Mouse (Mus musculus): Measurements from ENCODE around the gene Evi2b. TPM values are rescaled to one million over a fixed set of nuclear protein-coding genes. Genes with fewer than 3 reads are reported as not detected.

The Evi2b gene
- not detected in 2 replicates for polyA plus RNA-seq (2014; fragmentation: Nextera tagmentation; extraction: Ambion mirVana)

DNA sequence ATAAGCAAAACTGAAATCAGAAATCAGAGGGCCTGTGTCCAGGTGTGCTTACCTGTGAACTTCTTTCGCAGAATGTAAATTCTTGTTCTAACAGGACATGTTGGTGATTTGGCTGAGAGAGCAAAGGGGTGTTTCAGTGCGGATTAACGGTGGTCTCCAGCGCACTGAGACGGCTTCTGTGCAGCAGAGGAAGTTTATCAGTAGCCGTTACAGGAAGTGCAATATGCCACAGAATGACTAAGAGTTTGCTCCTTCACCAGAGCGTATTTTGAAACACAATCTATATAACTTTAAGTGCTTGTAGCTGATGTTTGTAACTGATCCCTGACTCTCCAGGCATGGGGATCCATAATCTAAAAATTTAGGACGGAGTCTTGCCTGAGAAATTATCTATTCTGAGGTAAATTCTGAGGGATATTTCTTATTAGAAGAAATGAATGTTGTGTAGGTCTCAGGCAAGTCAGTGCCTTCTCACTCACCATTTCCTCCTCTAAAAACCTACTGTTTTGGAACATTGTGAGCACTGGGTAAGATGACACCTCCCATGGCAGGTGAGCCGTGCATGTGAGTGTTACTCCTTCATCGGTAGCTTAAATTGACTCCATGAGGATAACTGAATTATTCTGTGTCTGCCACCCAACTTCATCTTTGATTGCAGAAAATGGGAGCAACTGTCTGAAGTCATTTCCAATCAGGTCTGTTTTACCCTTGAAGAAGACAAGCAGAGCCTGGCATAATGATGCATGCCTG lies at the start of gene Evi2b:
Evi2b (minus strand) TSS at position 203 of the 750 bp plus-strand sequence.
- Histone ChIP-seq H3K9me3 (ENCODE audit: control insufficient read depth, low read length) (no peaks in the 10 kb centered on the region), H3K4me2 (ENCODE audit: low read depth, low read length) (no peak within 1 kb of the TSS), H3K27me3 (ENCODE audit: control insufficient read depth, insufficient read depth, low read length) (no peaks in the 10 kb centered on the region), H3K4me1 (ENCODE audit: control insufficient read depth, insufficient read depth, low read length) (no peaks in the 10 kb centered on the region), H3K9ac (replicated peaks; ENCODE audit: low read depth, low read length) (no peak within 1 kb of the TSS), H3K36me3 (ENCODE audit: control insufficient read depth, insufficient read depth, low read length) (no peaks in the 10 kb centered on the region), H3K4me3 (ENCODE audit: low read depth, low read length) (no peak within 1 kb of the TSS), H3K27ac (ENCODE audit: low read depth, low read length) (no peak within 1 kb of the TSS)
- no peak for ATAC-seq (ENCODE audit: low read depth)
- WGBS: 91% methylated on average over 10 of the region's 10 CpGs

DNA sequence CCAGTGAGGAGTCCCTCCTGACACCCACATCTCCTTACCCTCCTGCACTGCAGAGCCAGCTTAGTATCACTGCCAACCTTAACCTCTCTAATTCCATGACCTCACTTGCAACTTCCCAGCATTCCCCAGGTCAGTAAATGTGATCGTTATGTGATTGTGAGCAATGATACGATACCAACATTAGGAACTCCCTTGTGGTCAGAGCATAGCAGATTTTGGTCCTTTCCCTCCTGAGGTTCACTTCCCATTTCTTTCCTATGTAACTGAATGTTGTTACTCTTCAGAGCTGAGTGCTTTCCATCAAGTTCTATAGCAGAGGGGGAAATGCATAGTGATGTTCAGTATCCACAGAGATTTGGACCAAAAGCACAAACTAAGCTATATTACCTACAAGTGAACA lies 46.8 kb upstream of the Evi2b start:
- Histone ChIP-seq H3K4me3 (ENCODE audit: low read depth, low read length) (no peak overlapping the region), H3K27me3 (ENCODE audit: control insufficient read depth, insufficient read depth, low read length) (no peaks in the 10 kb centered on the region), H3K9me3 (ENCODE audit: control insufficient read depth, low read length) (no peaks in the 10 kb centered on the region), H3K9ac (replicated peaks; ENCODE audit: low read depth, low read length) (no peak overlapping the region), H3K36me3 (ENCODE audit: control insufficient read depth, insufficient read depth, low read length) (peaks cover 58% of the 10 kb centered on the region), H3K4me1 (ENCODE audit: control insufficient read depth, insufficient read depth, low read length) (no peaks in the 10 kb centered on the region), H3K4me2 (ENCODE audit: low read depth, low read length) (no peak overlapping the region), H3K27ac (ENCODE audit: low read depth, low read length) (no peak overlapping the region)
- ATAC-seq (ENCODE audit: low read depth): no peak
- 95% methylated on average over 2 of the region's 2 CpGs for WGBS

DNA sequence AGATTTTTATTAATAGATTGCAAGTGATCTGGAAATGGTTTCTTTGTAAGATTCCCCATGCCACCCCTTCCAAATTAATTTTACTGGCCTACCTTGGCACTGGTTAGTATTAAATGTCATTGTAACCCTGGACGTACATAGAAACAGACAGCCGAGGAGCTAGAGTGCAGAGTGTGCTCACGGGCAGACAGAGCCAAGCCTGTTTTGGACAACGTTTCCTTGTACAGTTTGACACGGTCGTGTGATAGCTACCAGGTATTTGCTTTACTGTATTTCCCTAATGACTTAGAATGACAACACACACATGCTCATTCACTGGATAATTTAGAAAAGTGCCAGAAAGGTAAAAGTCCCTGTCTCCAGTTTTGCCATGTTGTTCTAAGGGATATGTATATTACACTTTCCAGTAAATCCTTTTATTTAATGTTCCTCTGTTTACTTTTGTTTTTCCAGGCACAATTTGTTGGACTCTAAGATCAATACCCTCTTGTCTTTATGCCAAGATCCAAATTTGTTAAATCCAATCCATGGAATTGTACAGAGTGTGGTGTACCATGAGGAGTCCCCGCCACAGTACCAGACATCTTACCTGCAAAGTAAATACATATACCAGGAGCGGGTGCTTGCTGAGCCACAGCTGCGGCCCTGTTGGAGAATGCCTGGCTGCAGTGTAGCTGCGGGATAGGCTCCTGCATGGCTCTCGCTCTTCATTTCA lies 44.8 kb upstream of the Evi2b start:
- H3K36me3 ChIP-seq (ENCODE audit: control insufficient read depth, insufficient read depth, low read length): peaks cover 63% of the 10 kb centered on the region

DNA sequence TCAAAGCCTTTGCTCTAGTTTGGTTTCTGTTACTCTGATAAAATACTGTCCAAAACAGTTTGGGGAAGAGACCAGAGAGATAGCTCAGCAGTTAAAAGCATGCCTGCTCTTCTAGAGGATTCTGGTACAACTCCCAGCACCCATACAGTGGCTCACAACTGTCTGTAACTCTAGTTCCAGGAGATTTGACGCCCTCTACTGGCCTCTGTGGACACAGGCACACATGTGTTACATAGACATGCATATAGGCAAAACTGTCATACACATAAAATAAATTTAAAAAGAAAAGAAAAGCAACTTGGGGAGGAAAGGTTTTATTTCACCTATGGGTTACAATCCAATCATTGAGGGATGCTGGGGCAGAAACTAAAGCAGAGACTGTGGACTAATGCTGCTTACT lies 43.4 kb upstream of the Evi2b start:
- 55% methylated on average over 1 of the region's 1 CpGs for WGBS

More for the DNA sequence above, 44.8 kb upstream of the Evi2b start:
- Histone ChIP-seq H3K4me1 (ENCODE audit: control insufficient read depth, insufficient read depth, low read length) (no peaks in the 10 kb centered on the region), H3K27ac (ENCODE audit: low read depth, low read length) (no peak overlapping the region), H3K9ac (replicated peaks; ENCODE audit: low read depth, low read length) (no peak overlapping the region), H3K4me2 (ENCODE audit: low read depth, low read length) (no peak overlapping the region), H3K9me3 (ENCODE audit: control insufficient read depth, low read length) (no peaks in the 10 kb centered on the region), H3K4me3 (ENCODE audit: low read depth, low read length) (no peak overlapping the region), H3K27me3 (ENCODE audit: control insufficient read depth, insufficient read depth, low read length) (no peaks in the 10 kb centered on the region)
- 95% methylated on average over 11 of the region's 11 CpGs for WGBS
- ATAC-seq (ENCODE audit: low read depth): no peak

DNA sequence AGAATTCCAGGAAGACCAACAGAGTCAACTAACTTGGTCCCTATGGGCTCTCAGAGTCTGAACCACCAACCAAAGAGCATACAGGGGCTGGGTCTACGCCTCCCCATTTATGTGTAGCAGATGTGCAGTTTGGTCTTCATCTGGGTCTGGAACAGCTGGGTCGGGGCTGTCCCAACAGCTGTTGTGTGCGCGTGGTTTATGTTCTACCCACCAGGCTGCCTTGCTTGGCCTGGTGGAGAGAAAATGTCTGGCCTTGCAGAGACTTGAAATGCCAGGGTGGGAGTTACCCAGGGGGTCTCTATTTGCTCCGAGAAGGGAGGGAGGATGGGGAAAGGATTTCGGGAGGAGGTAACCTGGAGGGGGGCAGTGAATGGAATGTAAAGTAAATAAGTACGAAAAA lies 39.9 kb upstream of the Evi2b start:
- H3K36me3 ChIP-seq (ENCODE audit: control insufficient read depth, insufficient read depth, low read length): peaks cover 65% of the 10 kb centered on the region
- H3K27me3 ChIP-seq (ENCODE audit: control insufficient read depth, insufficient read depth, low read length): no peaks in the 10 kb centered on the region
- no peak overlapping the region for H3K9ac ChIP-seq (replicated peaks; ENCODE audit: low read depth, low read length)
- no peak overlapping the region for H3K4me2 ChIP-seq (ENCODE audit: low read depth, low read length)
- no peak for ATAC-seq (ENCODE audit: low read depth)
- no peaks in the 10 kb centered on the region for H3K4me1 ChIP-seq (ENCODE audit: control insufficient read depth, insufficient read depth, low read length)
- H3K27ac ChIP-seq (ENCODE audit: low read depth, low read length): no peak overlapping the region
- H3K9me3 ChIP-seq (ENCODE audit: control insufficient read depth, low read length): no peaks in the 10 kb centered on the region
- no peak overlapping the region for H3K4me3 ChIP-seq (ENCODE audit: low read depth, low read length)
- 92% methylated on average over 7 of the region's 7 CpGs for WGBS

More for the DNA sequence above, 43.4 kb upstream of the Evi2b start:
- H3K27me3 ChIP-seq (ENCODE audit: control insufficient read depth, insufficient read depth, low read length): no peaks in the 10 kb centered on the region
- no peak overlapping the region for H3K4me2 ChIP-seq (ENCODE audit: low read depth, low read length)
- no peaks in the 10 kb centered on the region for H3K9me3 ChIP-seq (ENCODE audit: control insufficient read depth, low read length)
- ATAC-seq (ENCODE audit: low read depth): no peak
- no peaks in the 10 kb centered on the region for H3K4me1 ChIP-seq (ENCODE audit: control insufficient read depth, insufficient read depth, low read length)
- no peak overlapping the region for H3K4me3 ChIP-seq (ENCODE audit: low read depth, low read length)
- no peak overlapping the region for H3K9ac ChIP-seq (replicated peaks; ENCODE audit: low read depth, low read length)
- H3K36me3 ChIP-seq (ENCODE audit: control insufficient read depth, insufficient read depth, low read length): peaks cover 66% of the 10 kb centered on the region
- H3K27ac ChIP-seq (ENCODE audit: low read depth, low read length): no peak overlapping the region

DNA sequence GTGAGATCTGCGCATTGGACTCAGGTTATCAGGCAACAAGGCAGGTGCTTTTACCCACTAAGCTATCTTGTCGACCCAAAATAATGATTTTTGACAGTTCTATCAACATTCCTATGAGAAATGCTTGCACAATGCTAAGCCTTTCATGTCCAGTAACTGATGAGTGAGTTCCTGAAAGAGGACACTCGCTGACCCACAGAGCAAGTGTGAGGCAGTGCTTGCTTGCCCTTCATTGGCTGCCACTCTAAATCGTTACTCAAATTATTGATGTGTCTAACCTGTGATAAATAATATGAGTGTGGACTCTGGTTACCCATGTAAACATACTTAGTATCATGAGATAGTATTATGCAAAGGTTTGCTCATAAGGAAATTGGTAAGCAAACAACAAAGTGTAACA lies 37.0 kb upstream of the Evi2b start:
- WGBS: 95% methylated on average over 4 of the region's 4 CpGs
- H3K9me3 ChIP-seq (ENCODE audit: control insufficient read depth, low read length): no peaks in the 10 kb centered on the region
- no peaks in the 10 kb centered on the region for H3K4me1 ChIP-seq (ENCODE audit: control insufficient read depth, insufficient read depth, low read length)
- H3K27me3 ChIP-seq (ENCODE audit: control insufficient read depth, insufficient read depth, low read length): no peaks in the 10 kb centered on the region
- peaks cover 59% of the 10 kb centered on the region for H3K36me3 ChIP-seq (ENCODE audit: control insufficient read depth, insufficient read depth, low read length)
- H3K9ac ChIP-seq (replicated peaks; ENCODE audit: low read depth, low read length): no peak overlapping the region
- H3K4me2 ChIP-seq (ENCODE audit: low read depth, low read length): no peak overlapping the region
- no peak overlapping the region for H3K27ac ChIP-seq (ENCODE audit: low read depth, low read length)
- H3K4me3 ChIP-seq (ENCODE audit: low read depth, low read length): no peak overlapping the region
- no peak for ATAC-seq (ENCODE audit: low read depth)

DNA sequence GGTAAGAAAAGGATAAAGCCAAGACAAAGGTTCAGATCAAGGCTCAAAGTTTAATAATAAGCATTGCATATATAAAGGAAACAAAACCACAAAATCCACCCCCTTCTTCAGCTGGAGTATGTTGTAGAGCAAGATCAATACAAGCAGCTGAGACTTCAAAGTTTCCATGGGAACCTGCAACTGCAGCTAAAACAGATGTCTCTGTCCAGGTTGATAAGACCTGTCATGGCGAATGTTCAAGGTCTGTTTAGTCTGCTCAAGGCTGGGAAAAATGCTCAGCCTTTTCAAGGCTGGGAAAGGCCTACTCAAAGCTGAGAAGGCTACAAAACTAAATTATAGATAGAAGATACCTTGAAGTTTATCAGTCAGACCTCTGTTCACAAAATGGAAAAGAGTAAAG lies 29.1 kb upstream of the Evi2b start:
- Histone ChIP-seq H3K4me3 (ENCODE audit: low read depth, low read length) (no peak overlapping the region), H3K4me1 (ENCODE audit: control insufficient read depth, insufficient read depth, low read length) (no peaks in the 10 kb centered on the region), H3K9ac (replicated peaks; ENCODE audit: low read depth, low read length) (no peak overlapping the region), H3K27ac (ENCODE audit: low read depth, low read length) (no peak overlapping the region), H3K27me3 (ENCODE audit: control insufficient read depth, insufficient read depth, low read length) (no peaks in the 10 kb centered on the region), H3K4me2 (ENCODE audit: low read depth, low read length) (no peak overlapping the region), H3K9me3 (ENCODE audit: control insufficient read depth, low read length) (no peaks in the 10 kb centered on the region), H3K36me3 (ENCODE audit: control insufficient read depth, insufficient read depth, low read length) (peaks cover 61% of the 10 kb centered on the region)
- ATAC-seq (ENCODE audit: low read depth): no peak
- 87% methylated on average over 1 of the region's 1 CpGs for WGBS

DNA sequence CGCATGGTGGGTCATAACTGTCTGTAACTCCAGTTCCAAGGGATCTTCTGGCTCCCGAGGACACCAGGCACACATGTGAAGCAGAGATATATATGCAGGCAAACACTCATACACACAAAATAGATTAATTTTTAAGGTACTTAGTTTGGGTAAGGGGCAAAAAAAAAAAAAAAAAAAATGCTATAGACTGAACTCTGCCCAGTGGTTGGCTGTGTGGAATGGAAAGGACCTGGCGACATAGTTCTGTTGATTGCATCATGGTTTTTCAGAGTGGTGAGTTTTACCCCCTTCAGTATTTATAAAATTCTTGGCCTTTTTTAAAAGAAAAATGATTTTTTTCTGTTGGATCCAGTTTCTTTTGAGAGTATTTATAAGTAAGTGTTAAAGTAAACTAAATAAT lies 12.7 kb upstream of the Evi2b start:
- Histone ChIP-seq H3K4me1 (ENCODE audit: control insufficient read depth, insufficient read depth, low read length) (no peaks in the 10 kb centered on the region), H3K9ac (replicated peaks; ENCODE audit: low read depth, low read length) (no peak overlapping the region), H3K27ac (ENCODE audit: low read depth, low read length) (no peak overlapping the region), H3K27me3 (ENCODE audit: control insufficient read depth, insufficient read depth, low read length) (no peaks in the 10 kb centered on the region), H3K36me3 (ENCODE audit: control insufficient read depth, insufficient read depth, low read length) (peaks cover 6% of the 10 kb centered on the region; the same call in 1 of the 2 replicates), H3K4me3 (ENCODE audit: low read depth, low read length) (no peak overlapping the region), H3K4me2 (ENCODE audit: low read depth, low read length) (no peak overlapping the region), H3K9me3 (ENCODE audit: control insufficient read depth, low read length) (no peaks in the 10 kb centered on the region)
- 95% methylated on average over 3 of the region's 3 CpGs for WGBS
- ATAC-seq (ENCODE audit: low read depth): no peak

DNA sequence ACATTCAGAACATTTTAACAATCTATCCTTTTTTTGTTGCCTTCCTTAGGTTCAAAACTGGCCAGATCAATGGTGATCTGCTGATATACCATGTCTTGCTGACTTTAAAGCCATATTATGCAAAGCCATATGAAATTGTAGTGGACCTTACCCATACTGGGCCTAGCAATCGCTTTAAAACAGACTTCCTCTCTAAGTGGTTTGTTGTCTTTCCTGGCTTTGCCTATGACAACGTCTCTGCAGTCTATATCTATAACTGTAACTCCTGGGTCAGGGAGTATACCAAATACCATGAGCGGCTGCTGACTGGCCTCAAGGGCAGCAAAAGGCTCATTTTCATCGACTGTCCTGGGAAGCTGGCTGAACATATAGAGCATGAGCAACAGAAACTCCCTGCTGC lies 12.0 kb upstream of the Evi2b start:
- 0 out of 2 replicates have a peak, but pooled peaks cover 3% of the 10 kb centered on the region for H3K36me3 ChIP-seq (ENCODE audit: control insufficient read depth, insufficient read depth, low read length)
- no peak overlapping the region for H3K4me3 ChIP-seq (ENCODE audit: low read depth, low read length)
- no peak overlapping the region for H3K27ac ChIP-seq (ENCODE audit: low read depth, low read length)
- no peaks in the 10 kb centered on the region for H3K9me3 ChIP-seq (ENCODE audit: control insufficient read depth, low read length)
- H3K4me1 ChIP-seq (ENCODE audit: control insufficient read depth, insufficient read depth, low read length): no peaks in the 10 kb centered on the region
- 93% methylated on average over 4 of the region's 4 CpGs for WGBS
- no peak overlapping the region for H3K4me2 ChIP-seq (ENCODE audit: low read depth, low read length)
- no peak for ATAC-seq (ENCODE audit: low read depth)
- no peaks in the 10 kb centered on the region for H3K27me3 ChIP-seq (ENCODE audit: control insufficient read depth, insufficient read depth, low read length)
- no peak overlapping the region for H3K9ac ChIP-seq (replicated peaks; ENCODE audit: low read depth, low read length)
